In the genomic region with DNA sequence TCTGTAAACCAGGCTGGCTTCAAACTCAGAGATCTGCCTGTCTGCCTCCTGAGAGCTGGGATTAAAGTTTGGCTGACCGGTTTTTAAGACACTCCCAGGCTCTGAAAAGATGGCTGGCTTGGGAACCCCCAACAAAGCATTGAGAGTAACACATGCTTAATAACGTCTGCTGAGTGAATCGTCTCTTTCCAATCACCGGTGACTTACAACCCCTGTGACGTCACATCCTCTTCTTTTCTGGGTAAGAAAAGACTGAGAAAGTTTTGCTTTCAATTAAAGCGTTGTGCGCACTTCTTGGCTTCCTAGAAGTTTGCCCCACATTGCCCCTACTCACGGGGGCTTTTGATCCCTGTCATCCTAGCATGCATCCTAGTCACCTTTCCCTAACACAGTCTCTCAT, we compare ENCODE assay signal across 19 mouse cellular contexts.
DNase-seq lines count a peak whose midpoint lies in the region; ATAC-seq lines count a peak whose summit lies in the region.
"Had no signal": no experiment of that assay in that cellular context is flagged by ENCODE, and none has a peak within 500 bp of the region (broad histone marks: within the 10 kb centered on the region; RNA-seq: fewer than 3 reads in every experiment).

No protein-coding gene starts in this region.

- H3K27ac ChIP-seq in midbrain, embryonic 11.5 days (ENCODE audit: low read depth, low read length), result no peak overlapping the region
- no peak overlapping the region for H3K27ac ChIP-seq in midbrain, embryonic 10.5 days (replicated peaks)
- H3K27ac ChIP-seq in limb, embryonic 10.5 days, result 0 out of 2 replicates have a peak overlapping the region, but pooled peaks have one; percentile 39
- H3K27ac ChIP-seq: embryonic facial prominence, embryonic 12.5 days; forebrain, embryonic 15.5 days; heart, embryonic 15.5 days; hindbrain, embryonic 14.5 days had no signal

- DNase-seq in embryo, embryonic 11 days, result peak; percentile 13
- DNase-seq in embryo, embryonic 9.5 days (ENCODE audit: extremely low spot score), result no peak
- peak; percentile 37 for DNase-seq in midbrain, embryonic 11.5 days (ENCODE audit: low spot score, missing footprints)
- no peak for DNase-seq in midbrain, embryonic 10.5 days (ENCODE audit: low spot score)
- DNase-seq in limb, embryonic 10.5 days (ENCODE audit: low spot score), result no peak
- no peak for DNase-seq in thymus, postnatal 36 days
- no peak for DNase-seq in cerebellum, adult 18-20 months
- DNase-seq: adrenal gland, postnatal 14 days; B cell, adult 2 months; cerebellum, adult 11-12 months; cerebellum, postnatal 10 days; gastrocnemius, postnatal 36 days; heart, adult 18-20 months; heart, postnatal 14 days had no signal

- H3K4me1 ChIP-seq in midbrain, embryonic 11.5 days (ENCODE audit: control insufficient read depth, insufficient read depth, low read length), result no peaks in the 10 kb centered on the region
- no peaks in the 10 kb centered on the region for H3K4me1 ChIP-seq in midbrain, embryonic 10.5 days
- H3K4me1 ChIP-seq in limb, embryonic 10.5 days, result peaks cover 13% of the 10 kb centered on the region
- H3K4me1 ChIP-seq: embryonic facial prominence, embryonic 12.5 days; forebrain, embryonic 15.5 days; heart, embryonic 15.5 days had no signal

- no peak overlapping the region for H3K4me3 ChIP-seq in midbrain, embryonic 11.5 days (ENCODE audit: low read depth, low read length)
- no peak overlapping the region for H3K4me3 ChIP-seq in midbrain, embryonic 10.5 days
- H3K4me3 ChIP-seq in limb, embryonic 10.5 days, result peak overlapping the region; percentile 20; the same call in 1 of the 2 replicates
- H3K4me3 ChIP-seq: embryonic facial prominence, embryonic 12.5 days; forebrain, embryonic 15.5 days; heart, embryonic 15.5 days had no signal

- no peak for ATAC-seq in midbrain, embryonic 11.5 days (ENCODE audit: low FRiP score)
- ATAC-seq: forebrain, embryonic 15.5 days had no signal

- no peak overlapping the region for H3K9ac ChIP-seq in midbrain, embryonic 11.5 days (ENCODE audit: low read length)
- H3K9ac ChIP-seq: embryonic facial prominence, embryonic 12.5 days; forebrain, embryonic 15.5 days; heart, embryonic 15.5 days; hindbrain, embryonic 14.5 days had no signal

- H3K36me3 ChIP-seq in midbrain, embryonic 11.5 days (ENCODE audit: control insufficient read depth, insufficient read depth, low read length), result no peaks in the 10 kb centered on the region
- H3K36me3 ChIP-seq in midbrain, embryonic 10.5 days, result no peaks in the 10 kb centered on the region
- no peaks in the 10 kb centered on the region for H3K36me3 ChIP-seq in limb, embryonic 10.5 days
- H3K36me3 ChIP-seq: embryonic facial prominence, embryonic 12.5 days; forebrain, embryonic 15.5 days; heart, embryonic 15.5 days had no signal

- H3K4me2 ChIP-seq in midbrain, embryonic 11.5 days, result no peak overlapping the region
- H3K4me2 ChIP-seq: embryonic facial prominence, embryonic 12.5 days; forebrain, embryonic 15.5 days; heart, embryonic 11.5 days; heart, embryonic 15.5 days; hindbrain, embryonic 14.5 days had no signal

- no peaks in the 10 kb centered on the region for H3K27me3 ChIP-seq in midbrain, embryonic 11.5 days (ENCODE audit: control insufficient read depth, insufficient read depth, low read length)
- H3K27me3 ChIP-seq in midbrain, embryonic 10.5 days (ENCODE audit: low read depth, poor library complexity, severe bottlenecking), result no peaks in the 10 kb centered on the region
- H3K27me3 ChIP-seq in limb, embryonic 10.5 days (ENCODE audit: low read depth, poor library complexity, severe bottlenecking), result no peaks in the 10 kb centered on the region
- H3K27me3 ChIP-seq: embryonic facial prominence, embryonic 12.5 days; forebrain, embryonic 15.5 days; heart, embryonic 15.5 days had no signal

- WGBS in midbrain, embryonic 11.5 days, result 73% methylated on average over 8 of the region's 8 CpGs
- 77% methylated on average over 8 of the region's 8 CpGs for WGBS in midbrain, embryonic 10.5 days
- WGBS in limb, embryonic 10.5 days, result 50% methylated on average over 8 of the region's 8 CpGs

- H3K9me3 ChIP-seq in midbrain, embryonic 11.5 days (ENCODE audit: control insufficient read depth, low read length), result no peaks in the 10 kb centered on the region
- H3K9me3 ChIP-seq in midbrain, embryonic 10.5 days (replicated peaks), result no peaks in the 10 kb centered on the region
- no peaks in the 10 kb centered on the region for H3K9me3 ChIP-seq in limb, embryonic 10.5 days (replicated peaks)
- H3K9me3 ChIP-seq: embryonic facial prominence, embryonic 12.5 days; forebrain, embryonic 15.5 days; heart, embryonic 15.5 days had no signal

Comparison
In these comparisons a context has a peak if more than half of its experiments do, and no peak if none do; other contexts are left out.
1. DNase-seq: peak in embryo, embryonic 11 days (single experiment) and midbrain, embryonic 11.5 days (single experiment); none in embryo, embryonic 9.5 days (single experiment), midbrain, embryonic 10.5 days (single experiment), limb, embryonic 10.5 days (single experiment), thymus, postnatal 36 days (0 of 2) and cerebellum, adult 18-20 months (0 of 2).